Mouse (Mus musculus): ENCODE results near the gene Psmg3.

DNA sequence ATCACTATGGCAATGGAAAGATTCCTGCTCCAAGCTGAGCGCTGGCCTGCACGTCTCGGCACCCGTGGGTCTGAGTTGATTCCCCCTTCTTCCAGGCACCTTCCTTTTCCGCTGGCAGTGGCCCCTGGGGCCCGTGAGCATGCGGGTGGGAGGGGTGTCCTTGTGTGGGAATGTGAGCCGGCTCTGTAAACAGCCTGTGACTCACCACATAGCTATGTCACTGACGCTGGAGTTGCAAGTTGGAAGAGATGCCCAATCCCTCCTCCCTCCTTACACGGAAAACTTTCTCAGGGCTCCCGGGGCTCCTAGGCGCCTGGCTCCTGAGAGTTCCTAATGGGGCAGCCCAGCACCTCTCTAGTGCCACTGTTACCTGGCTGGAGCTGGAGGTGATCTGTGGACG is 29.8 kb downstream of the Psmg3 start:
- TF ChIP-seq POLR2A (IDR thresholded peaks at IDR 0.05; ENCODE audit: low read depth, low read length) (0 out of 2 replicates have a peak, but pooled peaks have one; percentile 40), CTCF (IDR thresholded peaks at IDR 0.05; ENCODE audit: borderline replicate concordance, insufficient read depth, low read length) (no peak)

All from embryonic fibroblast, embryonic 13.5 days (primary cell).